Mouse (Mus musculus) olfactory bulb, adult 2 months (tissue): ENCODE data around the gene Gp1bb. TPM values are rescaled to one million over a fixed set of nuclear protein-coding genes. Genes with fewer than 3 reads are reported as not detected.

Experiments
- H3K27ac ChIP-seq: fragments of 200-500 bp; 2 replicates; pipeline ENCODE4 v1.5.1; 2012; ENCODE audit warnings: low read depth, low read length; ENCODE audit not compliant: insufficient read depth
- H3K4me1 ChIP-seq: fragments of 200-500 bp; 2 replicates; pipeline ENCODE4 v1.6.1; 2012; ENCODE audit warnings: low read length; ENCODE audit not compliant: control insufficient read depth, insufficient read depth
- H3K4me3 ChIP-seq: fragments of 200-500 bp; 2 replicates; pipeline ENCODE4 v1.5.1; 2012; ENCODE audit warnings: mild to moderate bottlenecking, low read depth, low read length, moderate library complexity; ENCODE audit not compliant: insufficient read depth
- CTCF ChIP-seq: fragments of 200-500 bp; IDR thresholded peaks from 2 replicates; pipeline ENCODE4 v1.5.1; 2012; ENCODE audit warnings: low read depth, mild to moderate bottlenecking, low read length, moderate library complexity; ENCODE audit not compliant: insufficient read depth
- POLR2A ChIP-seq: fragments of 200-500 bp; IDR thresholded peaks from 2 replicates; pipeline ENCODE4 v1.6.1; 2012; ENCODE audit warnings: mild to moderate bottlenecking, low read depth, low read length, moderate library complexity; ENCODE audit not compliant: insufficient read depth
- WGBS: fragments of 180-500 bp; shearing (Covaris S2); methylation state at CpG from one replicate; pipeline ENCODE4 v1.1.7; 2018; 5-methylcytosine and 5-hydroxymethylcytosine counted together
- polyA plus RNA-seq: library from polyadenylated mRNA; stranded (reverse); fragments of >200 nt; gene quantifications from 2 replicates; pipeline ENCODE4 v1.2.4, GENCODE M21; 2012; ENCODE audit warnings: low replicate concordance; ENCODE audit not compliant: missing spikeins, insufficient read depth, insufficient read length

The Gp1bb gene
- polyA plus RNA-seq, 1 experiment = not detected

DNA sequence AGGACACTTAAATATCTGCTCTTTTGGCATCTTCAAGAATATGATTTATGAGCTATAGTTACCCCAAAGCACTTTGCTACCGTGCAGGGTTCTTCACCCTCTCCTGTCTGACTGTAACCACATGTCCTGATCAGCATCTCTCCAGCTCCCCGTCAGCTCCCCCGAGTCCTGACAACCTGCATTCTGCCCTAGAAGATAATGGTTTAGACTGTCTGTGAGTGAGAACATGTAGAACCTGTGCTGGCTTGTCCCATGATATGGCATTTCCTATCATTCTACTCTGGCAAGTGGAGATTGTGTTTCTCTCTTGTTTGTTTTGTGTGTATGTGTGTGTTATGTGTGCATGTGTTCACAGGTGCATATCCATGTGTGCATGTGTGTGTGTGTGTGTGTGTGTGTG is 24.2 kb downstream of the Gp1bb start:
- no peak for TF ChIP-seq POLR2A
- no peak for TF ChIP-seq CTCF
- Histone ChIP-seq H3K4me1 (no peaks in the 10 kb centered on the region), H3K4me3 (no peak overlapping the region), H3K27ac (no peak overlapping the region)
- WGBS = 93% methylated on average over 3 of the region's 3 CpGs

GRCm38 (mm10) chr16:18596255-18596654 is 25.9 kb downstream of the Gp1bb start:
- TF ChIP-seq POLR2A (no peak), CTCF (no peak)
- H3K4me1 ChIP-seq = peaks cover 7% of the 10 kb centered on the region
- H3K27ac ChIP-seq = no peak overlapping the region
- WGBS = 64% methylated on average over 5 of the region's 5 CpGs
- H3K4me3 ChIP-seq = no peak overlapping the region

DNA sequence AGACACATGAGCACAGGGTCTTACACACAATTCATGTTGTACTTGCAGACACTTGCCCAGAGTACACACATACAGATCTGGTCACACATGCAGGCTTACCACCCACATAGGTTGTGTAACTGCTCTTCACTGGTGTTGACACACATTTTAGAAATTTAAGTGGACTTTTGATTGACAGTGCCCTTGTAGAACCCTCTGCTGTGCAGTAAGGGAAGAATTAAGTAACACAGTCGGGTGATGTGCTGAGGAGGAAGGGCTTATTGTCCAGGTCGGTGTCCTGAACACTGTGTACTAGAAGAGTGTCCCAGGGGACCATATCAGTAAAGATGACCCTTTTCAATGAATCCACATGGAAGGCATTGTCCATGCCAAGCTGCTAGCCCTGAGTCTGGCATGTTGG is 28.3 kb downstream of the Gp1bb start:
- Histone ChIP-seq H3K4me1 (peaks cover 18% of the 10 kb centered on the region), H3K4me3 (no peak overlapping the region), H3K27ac (no peak overlapping the region)
- 75% methylated on average over 2 of the region's 2 CpGs for WGBS
- no peak for TF ChIP-seq CTCF
- no peak for TF ChIP-seq POLR2A

GRCm38 (mm10) chr16:18591047-18592018 is 30.9 kb downstream of the Gp1bb start:
- Histone ChIP-seq H3K27ac (no peak overlapping the region), H3K4me1 (peaks cover 28% of the 10 kb centered on the region), H3K4me3 (no peak overlapping the region)
- 7% methylated on average over 59 of the region's 59 CpGs for WGBS
- no peak for TF ChIP-seq CTCF
- no peak for TF ChIP-seq POLR2A

DNA sequence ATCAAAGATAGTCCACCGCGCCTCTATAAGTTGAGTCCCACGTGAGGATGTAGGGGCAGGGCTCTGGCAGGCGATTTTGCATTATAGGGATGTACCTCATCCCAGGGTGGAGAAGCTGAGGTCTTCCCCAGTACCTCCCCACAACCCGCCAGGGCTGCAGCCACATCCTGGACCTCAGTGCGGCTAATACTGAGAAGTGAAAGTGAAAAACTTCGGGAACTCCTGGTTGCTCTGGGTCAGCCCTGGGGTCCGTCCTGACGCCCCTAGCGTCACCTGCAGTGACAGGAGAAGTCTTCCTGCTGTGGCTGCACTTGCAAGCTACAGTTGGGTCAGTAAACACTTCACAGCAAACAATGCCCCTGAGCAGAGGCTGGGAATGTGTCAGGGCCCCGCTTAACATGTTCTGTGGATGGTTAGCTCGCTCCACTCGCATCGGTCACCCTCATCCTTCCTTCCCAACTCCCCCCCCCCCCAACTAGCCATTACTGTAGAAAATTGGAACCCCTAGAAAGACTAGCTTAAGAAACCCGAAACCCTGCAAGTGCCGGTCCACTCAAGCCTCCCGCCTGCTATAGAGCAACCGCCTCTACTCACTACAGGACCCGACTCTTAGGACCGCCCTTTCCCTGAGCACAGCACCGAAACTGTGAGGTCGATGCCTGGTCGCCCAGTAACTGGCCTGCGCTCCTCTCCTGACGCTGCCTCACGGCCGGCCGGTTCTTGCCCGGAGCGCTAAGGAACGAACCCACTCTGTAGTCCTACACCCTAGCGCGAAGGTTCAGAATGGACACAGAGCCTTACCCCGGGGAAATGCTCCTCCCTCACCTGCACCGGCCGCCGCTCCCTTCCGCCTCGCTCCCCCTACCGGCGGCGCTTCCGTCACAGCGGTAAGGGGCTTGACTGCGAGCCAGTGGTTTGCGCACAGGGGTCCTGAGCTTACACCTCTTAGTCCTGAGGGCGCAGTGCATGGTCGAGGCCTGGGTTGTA is 32.1 kb downstream of the Gp1bb start, which contains the start of gene Tbx1:
TSS of gene Tbx1 (minus strand) at position 868 of the 987 bp plus-strand sequence.
- H3K4me3 ChIP-seq = 0 out of 2 replicates have a peak within 1 kb of the TSS, but pooled peaks have one; percentile 15
- TF ChIP-seq CTCF (peak; percentile 11; the same call in 1 of the 2 replicates), POLR2A (no peak)
- H3K27ac ChIP-seq = no peak within 1 kb of the TSS
- WGBS = 13% methylated on average over 48 of the region's 48 CpGs
- peaks cover 31% of the 10 kb centered on the region for H3K4me1 ChIP-seq

- H3K4me1 ChIP-seq = peaks cover 31% of the 10 kb centered on the region
- 78% methylated on average over 9 of the region's 9 CpGs for WGBS
- H3K27ac ChIP-seq = no peak overlapping the region
These were observed 33.1 kb downstream of the Gp1bb start for GRCm38 (mm10) chr16:18589080-18589621.

DNA sequence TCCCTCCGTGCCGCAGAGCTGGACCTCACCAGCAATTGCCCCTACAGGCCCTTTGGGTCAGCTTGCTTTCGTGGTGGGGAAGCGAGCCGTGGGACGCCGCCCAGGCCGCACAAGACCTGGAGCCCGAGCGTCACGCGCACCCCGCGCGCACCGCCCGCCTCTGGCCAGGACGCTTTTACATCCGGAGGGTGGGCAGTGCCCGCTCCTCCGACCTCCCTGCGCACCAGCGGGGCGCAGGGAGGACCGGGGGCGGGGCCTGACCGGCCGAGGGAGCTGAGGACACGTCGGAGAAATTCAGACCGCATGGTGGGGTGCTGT is 33.5 kb downstream of the Gp1bb start:
- Histone ChIP-seq H3K27ac (no peak overlapping the region), H3K4me3 (no peak overlapping the region), H3K4me1 (peaks cover 31% of the 10 kb centered on the region)
- 34% methylated on average over 31 of the region's 31 CpGs for WGBS
- TF ChIP-seq POLR2A (no peak), CTCF (no peak)

More at GRCm38 (mm10) chr16:18589080-18589621, 33.1 kb downstream of the Gp1bb start:
- no peak overlapping the region for H3K4me3 ChIP-seq
- TF ChIP-seq CTCF = no peak
- TF ChIP-seq POLR2A = no peak

- Histone ChIP-seq H3K4me1 (peaks cover 31% of the 10 kb centered on the region), H3K27ac (no peak overlapping the region), H3K4me3 (no peak overlapping the region)
- WGBS = 8% methylated on average over 57 of the region's 57 CpGs
- no peak for TF ChIP-seq CTCF
- TF ChIP-seq POLR2A = no peak
These were observed 34.1 kb downstream of the Gp1bb start for GRCm38 (mm10) chr16:18587847-18588737.
